In genomic region chr5:18365460-18365859, GRCm38 (mm10) we compare ENCODE assay signal across 14 mouse cellular contexts.
"Had no signal": no experiment of that assay in that cellular context is flagged by ENCODE, and none has a peak within 500 bp of the region (broad histone marks: within the 10 kb centered on the region; RNA-seq: fewer than 3 reads in every experiment).

No protein-coding gene starts in this region.

- H3K9ac ChIP-seq: kidney, embryonic 15.5 days; liver, embryonic 15.5 days; neural tube, embryonic 15.5 days had no signal

- H3K4me2 ChIP-seq: kidney, embryonic 15.5 days; liver, embryonic 11.5 days; liver, embryonic 15.5 days; neural tube, embryonic 15.5 days had no signal

- H3K4me1 ChIP-seq: liver, embryonic 15.5 days had no signal

- ATAC-seq: lung, postnatal 0 days had no signal

- H3K4me3 ChIP-seq: kidney, embryonic 15.5 days; limb, embryonic 10.5 days; liver, embryonic 15.5 days; midbrain, embryonic 10.5 days; myocyte; neural tube, embryonic 15.5 days had no signal

- H3K36me3 ChIP-seq: kidney, embryonic 15.5 days; limb, embryonic 10.5 days; liver, embryonic 15.5 days; midbrain, embryonic 10.5 days; neural tube, embryonic 15.5 days had no signal

- H3K27ac ChIP-seq: kidney, embryonic 15.5 days; limb, embryonic 10.5 days; liver, embryonic 15.5 days; midbrain, embryonic 10.5 days; neural tube, embryonic 15.5 days had no signal

- H3K27me3 ChIP-seq: neural tube, embryonic 15.5 days had no signal

- H3K9me3 ChIP-seq: kidney, embryonic 15.5 days; limb, embryonic 10.5 days; liver, embryonic 15.5 days; midbrain, embryonic 10.5 days; neural tube, embryonic 15.5 days had no signal

- DNase-seq: kidney, postnatal 25 days; lung, adult 2 months; lung, postnatal 4 days; midbrain, embryonic 14.5 days; thymus, adult 18-20 months; thymus, postnatal 14 days had no signal
